Mouse (Mus musculus) bone marrow macrophage, adult 2 months (primary cell): Measurements from ENCODE around the gene Polr3e.
"Not testable (repeated sequence)": the region's sequence is repeated elsewhere in the genome, so short reads cannot be mapped to it uniquely, and the experiment has no call there.

Source experiments
- CTCF ChIP-seq: IDR thresholded peaks from 2 replicates; pipeline ENCODE4 v1.5.1; 2012; ENCODE audit warnings: low read depth, mild to moderate bottlenecking, low read length, moderate library complexity
- POLR2A ChIP-seq: IDR thresholded peaks from 2 replicates; pipeline ENCODE4 v1.6.1; 2012; ENCODE audit warnings: mild to moderate bottlenecking, low read depth, low read length, borderline replicate concordance

- TF ChIP-seq CTCF, POLR2A: not testable (repeated sequence)
These were observed 6.3 kb upstream of the Polr3e start for GRCm38 (mm10) chr7:120911268-120911667.
